Mouse (Mus musculus): ENCODE results near the gene Sorbs1.

Gene Sorbs1

GRCm38 (mm10) chr19:40299983-40300759 lies 213.4 kb downstream of the Sorbs1 start:
- DNase-seq (ENCODE audit: low spot score): no peak

GRCm38 (mm10) chr19:40299182-40299581 lies 214.4 kb downstream of the Sorbs1 start:
- no peak for DNase-seq (ENCODE audit: low spot score)

- no peak for DNase-seq (ENCODE audit: low spot score)
Observed at GRCm38 (mm10) chr19:40298574-40298973, 215.0 kb downstream of the Sorbs1 start.

- DNase-seq (ENCODE audit: low spot score): no peak
Observed at GRCm38 (mm10) chr19:40297798-40298144, 215.8 kb downstream of the Sorbs1 start.

GRCm38 (mm10) chr19:40297078-40297797 lies 216.3 kb downstream of the Sorbs1 start:
- no peak for DNase-seq (ENCODE audit: low spot score)

GRCm38 (mm10) chr19:40294231-40294630 lies 219.3 kb downstream of the Sorbs1 start:
- no peak for DNase-seq (ENCODE audit: low spot score)

GRCm38 (mm10) chr19:40293791-40294190 lies 219.8 kb downstream of the Sorbs1 start:
- no peak for DNase-seq (ENCODE audit: low spot score)

- DNase-seq (ENCODE audit: low spot score): no peak
Observed at GRCm38 (mm10) chr19:40290099-40290724, 223.4 kb downstream of the Sorbs1 start.

GRCm38 (mm10) chr19:40288415-40288814 lies 225.2 kb downstream of the Sorbs1 start:
- DNase-seq (ENCODE audit: low spot score): no peak

- DNase-seq (ENCODE audit: low spot score): no peak
Observed at GRCm38 (mm10) chr19:40284704-40285103, 228.9 kb downstream of the Sorbs1 start.

GRCm38 (mm10) chr19:40283415-40283814 lies 230.2 kb downstream of the Sorbs1 start:
- DNase-seq (ENCODE audit: low spot score): no peak

- no peak for DNase-seq (ENCODE audit: low spot score)
Observed at GRCm38 (mm10) chr19:40278372-40279023, 235.1 kb downstream of the Sorbs1 start.

GRCm38 (mm10) chr19:40277494-40277893 lies 236.1 kb downstream of the Sorbs1 start:
- no peak for DNase-seq (ENCODE audit: low spot score)

GRCm38 (mm10) chr19:40275401-40276188 lies 238.0 kb downstream of the Sorbs1 start:
- DNase-seq (ENCODE audit: low spot score): no peak

GRCm38 (mm10) chr19:40272674-40273073 lies 240.9 kb downstream of the Sorbs1 start:
- no peak for DNase-seq (ENCODE audit: low spot score)

GRCm38 (mm10) chr19:40271308-40271892 lies 242.2 kb downstream of the Sorbs1 start, which contains the start of gene Pdlim1:
TSS of gene Pdlim1 (minus strand) at chr19:40271842.
- DNase-seq (ENCODE audit: low spot score): peak; percentile 82

GRCm38 (mm10) chr19:40270351-40271307 lies 242.9 kb downstream of the Sorbs1 start:
- peak; percentile 40 for DNase-seq (ENCODE audit: low spot score)

GRCm38 (mm10) chr19:40269526-40269925 lies 244.1 kb downstream of the Sorbs1 start:
- no peak for DNase-seq (ENCODE audit: low spot score)

- peak; percentile 40 for DNase-seq (ENCODE audit: low spot score)
Observed at GRCm38 (mm10) chr19:40268493-40268892, 245.1 kb downstream of the Sorbs1 start.

GRCm38 (mm10) chr19:40267380-40267779 lies 246.2 kb downstream of the Sorbs1 start:
- peak; percentile 91 for DNase-seq (ENCODE audit: low spot score)

All from lung, postnatal 25 days (tissue).